Mouse (Mus musculus) mature B cell (primary cell): ENCODE results near the gene Lrrc61.
"Not testable (repeated sequence)": the region's sequence is repeated elsewhere in the genome, so short reads cannot be mapped to it uniquely, and the experiment has no call there.

Experiments
- in situ Hi-C: fragments of 300-500 bp; cut with MboI; formaldehyde crosslinking; loops from 2 replicates; pipeline ENCODE4 v1.14.3; 2019

Lrrc61 gene

DNA sequence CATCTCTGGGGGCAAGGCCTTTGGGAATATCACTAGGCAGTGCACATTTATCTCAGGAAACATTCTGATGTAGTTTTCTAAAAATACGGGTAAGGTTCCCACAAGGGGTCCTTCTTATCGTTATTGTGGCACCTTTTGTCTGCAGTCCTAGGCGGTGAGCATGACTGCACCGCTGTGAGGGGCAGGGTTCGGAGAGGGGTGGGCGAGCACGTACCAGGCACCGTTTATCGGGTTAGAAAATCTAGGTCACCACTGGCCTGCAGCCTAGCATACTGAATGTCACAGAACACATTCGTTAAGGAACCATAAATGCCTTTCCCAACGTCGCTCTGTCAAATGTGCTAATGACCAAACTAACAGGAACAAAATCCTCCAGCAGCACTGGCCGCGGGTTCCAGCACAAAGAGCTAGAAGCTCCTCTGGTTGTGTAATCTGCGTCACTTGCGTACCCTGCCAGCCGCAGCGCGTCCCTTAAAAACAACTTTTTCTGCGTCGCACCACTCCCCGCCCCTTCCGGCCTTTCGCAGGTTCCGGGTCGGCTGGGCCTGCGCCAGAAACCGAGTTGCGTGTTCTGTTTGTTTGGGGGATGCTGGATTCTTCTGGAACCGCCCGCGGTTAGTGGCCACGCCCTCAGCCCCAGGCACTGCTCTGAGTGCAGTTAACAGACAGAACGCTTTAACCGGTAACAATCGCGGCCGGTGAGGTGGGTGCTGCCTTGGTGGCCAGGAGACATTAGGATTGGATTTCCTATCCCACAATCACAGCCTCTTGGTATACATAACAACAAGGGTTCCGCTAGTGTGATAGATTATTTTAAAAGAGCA lies at the start of gene Lrrc61:
TSS of gene Lrrc61 (plus strand) at position 517 of the 824 bp plus-strand sequence.
- in situ Hi-C loops: no loop called here

DNA sequence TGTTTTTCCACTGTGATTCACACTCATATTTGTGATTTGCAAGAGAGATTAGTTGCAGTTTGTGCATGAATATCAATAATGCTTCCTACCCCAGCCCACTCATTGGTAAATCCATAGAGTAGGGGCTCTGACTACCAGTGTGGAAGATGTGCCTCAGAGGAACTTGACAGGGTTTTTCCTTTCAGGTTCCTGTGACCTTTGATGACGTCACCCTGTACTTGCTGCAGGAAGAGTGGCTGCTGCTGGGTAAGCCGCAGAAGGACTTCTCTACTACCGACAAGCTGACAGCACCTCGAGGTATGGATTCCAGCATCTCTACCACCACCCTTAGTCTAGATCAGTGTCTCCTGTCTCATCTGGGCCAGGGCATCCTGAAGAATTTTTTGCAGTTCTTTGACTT lies 46.5 kb upstream of the Lrrc61 start:
- in situ Hi-C loops: no loop called here

DNA sequence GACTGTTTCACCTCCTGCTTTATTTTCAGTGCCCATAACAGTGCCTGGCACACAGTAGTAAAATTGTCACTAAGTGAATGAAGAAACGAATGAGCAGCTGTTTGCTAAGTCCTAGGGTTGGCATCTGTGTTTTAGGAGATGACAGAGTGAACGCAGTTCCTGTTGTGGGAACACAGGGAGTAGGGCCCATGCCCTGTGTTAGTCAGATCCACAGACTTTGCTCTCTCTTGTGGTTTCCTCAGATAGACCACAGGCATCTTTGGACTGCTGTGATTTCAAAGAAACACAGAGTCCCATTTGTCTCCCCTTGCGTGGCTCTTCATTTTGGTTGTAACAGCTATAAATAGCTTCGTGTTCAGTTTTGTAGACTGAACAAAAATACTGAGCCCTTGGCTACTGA lies 44.2 kb upstream of the Lrrc61 start:
- in situ Hi-C loops: no loop called here

DNA sequence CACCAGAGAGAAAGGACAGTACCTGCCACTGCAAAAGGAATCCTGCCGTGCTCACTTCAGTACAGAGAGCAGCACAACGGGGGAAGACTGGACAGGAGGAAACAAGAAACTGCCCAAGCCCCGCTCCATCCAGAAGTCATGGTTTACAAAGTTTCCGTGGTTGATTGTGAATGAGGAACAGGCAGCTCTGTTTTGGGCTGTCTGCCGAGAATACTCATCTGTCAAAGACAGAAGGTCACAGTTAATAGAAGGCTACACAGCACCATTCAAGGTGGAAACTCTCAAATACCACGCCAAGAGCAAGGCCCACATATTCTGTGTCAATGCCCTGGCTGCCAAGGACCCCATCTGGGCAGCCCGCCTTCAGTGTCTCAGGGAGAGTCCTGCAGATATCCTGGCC lies 42.7 kb upstream of the Lrrc61 start:
- in situ Hi-C loops: no loop called here

DNA sequence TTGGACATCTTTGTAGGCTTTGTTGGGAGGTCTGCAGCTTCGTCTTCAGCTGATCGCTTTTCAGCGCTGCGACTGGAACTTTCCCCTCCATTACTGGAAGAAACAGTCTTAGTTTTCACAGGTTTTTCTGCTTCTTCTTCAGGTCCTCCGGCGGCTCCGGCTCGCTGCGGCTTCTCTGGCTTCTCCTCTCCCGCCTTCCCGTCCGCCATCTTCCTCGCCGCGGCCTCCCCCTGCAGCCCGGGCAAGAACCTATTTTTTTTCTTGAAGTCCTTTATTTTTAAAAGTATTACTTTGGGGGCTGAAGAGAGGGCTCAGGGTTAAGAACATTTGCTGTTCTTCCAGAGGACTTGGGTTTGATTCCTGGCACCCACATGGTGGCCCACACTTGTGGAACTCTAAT lies 29.7 kb upstream of the Lrrc61 start:
- in situ Hi-C loops: not testable (repeated sequence)

DNA sequence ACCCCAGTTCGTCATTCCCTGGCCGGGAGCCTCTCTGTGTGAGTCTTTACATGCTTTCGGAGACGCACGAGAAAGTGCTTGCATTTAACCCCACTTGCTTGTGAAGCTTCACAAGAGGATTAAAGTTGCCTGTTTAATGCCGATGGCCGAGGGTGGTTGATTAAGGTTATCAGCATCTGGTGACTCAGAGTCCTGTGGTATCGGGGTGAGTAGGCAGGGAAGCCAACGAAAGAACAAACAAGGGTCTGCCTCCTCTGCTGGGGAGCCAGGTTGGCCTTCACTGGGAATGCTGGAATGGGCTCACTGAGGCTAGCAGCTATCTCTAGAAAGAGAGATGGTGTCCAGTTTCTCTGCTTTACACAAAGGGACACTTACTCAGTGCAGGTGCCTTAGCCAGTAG lies 26.7 kb upstream of the Lrrc61 start:
- in situ Hi-C loops: no loop called here

DNA sequence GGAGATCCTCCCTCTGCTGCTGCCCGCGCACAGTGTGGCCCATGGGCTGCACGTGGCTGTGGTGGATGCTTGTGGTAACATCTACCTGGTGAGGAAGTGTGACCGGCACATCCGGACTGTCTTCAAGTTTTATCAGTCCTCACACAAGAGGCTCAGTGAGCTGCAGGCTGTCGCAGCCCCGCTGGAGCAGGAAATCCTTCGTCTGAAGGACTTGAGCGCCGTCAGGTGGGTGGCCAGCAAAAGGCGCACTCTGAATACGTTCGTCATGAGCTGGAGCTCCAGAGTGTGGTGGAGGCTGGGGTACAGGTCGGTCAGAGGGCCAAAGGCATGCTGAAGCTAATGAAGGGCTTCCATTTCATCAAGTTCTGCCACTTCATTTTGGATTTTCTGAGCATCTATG lies 25.3 kb upstream of the Lrrc61 start:
- in situ Hi-C loops: no loop called here

DNA sequence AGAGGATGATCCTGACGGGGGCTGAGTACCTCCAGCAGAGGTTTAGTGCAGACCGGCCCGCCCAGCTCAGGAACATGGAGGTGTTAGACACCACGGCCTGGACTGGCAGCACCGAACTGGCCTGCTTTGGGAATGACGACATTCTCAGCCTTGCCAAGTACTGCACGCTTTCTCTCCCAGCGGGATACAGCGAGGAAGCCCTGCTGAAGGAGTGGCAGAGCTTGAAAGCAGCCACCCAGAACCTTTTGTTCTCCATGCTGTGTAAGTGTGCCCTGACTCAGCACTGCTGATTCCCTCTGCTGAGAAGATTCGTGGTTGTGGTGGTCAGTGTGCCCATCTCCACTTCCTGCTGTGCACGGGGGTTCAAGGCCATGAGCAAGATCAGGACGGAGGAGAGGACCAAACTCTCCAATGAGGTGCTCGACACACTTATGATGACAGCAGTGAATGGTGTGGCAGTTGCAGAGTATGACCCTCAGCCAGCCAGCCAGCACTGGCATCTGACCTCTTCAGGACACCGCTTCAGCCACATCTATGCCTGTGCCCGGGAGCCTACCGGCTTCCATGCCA lies 24.6 kb upstream of the Lrrc61 start:
- in situ Hi-C loops: no loop called here

DNA sequence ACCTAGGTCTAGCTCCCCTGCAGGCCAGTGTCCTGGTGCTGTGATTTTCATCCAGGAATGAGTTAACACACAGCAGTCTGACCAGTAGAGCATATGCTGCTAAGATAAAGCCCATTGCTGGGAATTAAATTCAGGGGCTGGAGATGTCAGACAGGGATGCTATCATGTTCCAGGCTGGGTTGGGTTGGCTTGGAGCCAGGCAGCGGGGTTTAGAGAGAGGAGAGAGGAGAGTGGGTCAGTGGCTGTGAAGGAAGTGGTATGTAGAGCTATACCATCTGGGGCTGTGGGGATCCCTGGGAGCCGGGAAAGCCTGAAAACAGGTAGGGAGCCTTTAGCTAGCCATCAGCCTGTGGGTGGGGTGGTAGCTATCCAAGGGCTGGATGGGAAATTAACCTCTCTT lies 23.7 kb upstream of the Lrrc61 start:
- in situ Hi-C loops: no loop called here

DNA sequence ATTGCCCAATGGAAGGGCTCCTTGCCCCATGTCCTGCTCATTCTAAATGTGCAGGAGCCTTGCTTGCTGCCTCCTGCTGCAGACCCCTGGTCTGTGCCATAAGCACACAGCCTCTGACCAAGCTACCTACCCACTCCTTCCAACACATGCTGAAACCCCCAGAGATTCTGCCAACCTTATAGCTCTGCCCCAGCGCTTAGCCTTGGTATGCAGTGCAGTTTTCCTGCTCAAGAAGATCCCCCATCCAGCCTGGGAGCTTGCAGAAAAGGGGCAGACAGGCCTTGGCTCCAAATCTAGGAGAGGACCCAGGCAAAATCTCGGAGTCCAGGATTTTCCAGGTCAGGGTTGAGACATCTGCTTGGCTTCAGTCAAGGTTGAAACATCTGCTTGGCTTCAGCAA lies 21.1 kb upstream of the Lrrc61 start:
- in situ Hi-C loops: no loop called here

DNA sequence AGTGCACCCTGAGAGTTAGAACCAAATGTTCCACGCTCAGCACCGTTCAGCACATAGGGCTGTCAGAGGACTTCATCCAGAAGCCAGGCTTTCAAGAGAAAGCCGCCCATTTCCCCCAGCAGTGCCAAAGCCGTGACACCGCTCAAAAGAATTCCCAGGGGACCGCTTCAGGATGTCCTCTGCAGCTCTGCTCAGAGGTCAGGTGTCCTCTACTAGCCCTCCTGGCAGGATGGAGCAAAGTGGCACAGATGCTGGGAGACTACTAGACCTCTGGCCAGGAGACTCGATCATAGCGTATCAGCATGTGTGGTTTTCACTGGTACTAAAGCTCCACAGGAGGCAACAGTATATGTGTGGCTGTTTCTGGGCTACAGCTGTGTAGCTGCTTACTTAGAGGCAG lies 19.7 kb upstream of the Lrrc61 start:
- in situ Hi-C loops: no loop called here

DNA sequence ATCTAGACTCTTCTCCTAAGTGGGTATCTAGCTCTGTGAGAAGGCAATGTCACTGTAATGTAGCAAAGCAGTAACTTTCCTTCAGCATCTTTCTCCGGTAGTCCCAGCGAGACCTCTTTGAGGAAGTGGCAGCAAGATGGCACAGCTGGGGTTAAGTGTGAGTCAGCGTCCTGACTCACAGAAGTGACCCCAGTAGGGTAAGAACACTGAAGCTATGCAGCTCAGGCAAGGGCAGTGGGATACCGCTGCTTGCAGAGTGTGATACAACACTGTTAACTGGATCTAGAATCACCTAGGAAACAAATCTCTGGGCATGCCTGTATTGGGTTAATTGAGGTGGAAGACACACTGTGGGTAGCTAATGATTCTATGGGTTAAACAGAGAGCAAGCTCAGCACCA lies 18.5 kb upstream of the Lrrc61 start:
- in situ Hi-C loops: no loop called here

DNA sequence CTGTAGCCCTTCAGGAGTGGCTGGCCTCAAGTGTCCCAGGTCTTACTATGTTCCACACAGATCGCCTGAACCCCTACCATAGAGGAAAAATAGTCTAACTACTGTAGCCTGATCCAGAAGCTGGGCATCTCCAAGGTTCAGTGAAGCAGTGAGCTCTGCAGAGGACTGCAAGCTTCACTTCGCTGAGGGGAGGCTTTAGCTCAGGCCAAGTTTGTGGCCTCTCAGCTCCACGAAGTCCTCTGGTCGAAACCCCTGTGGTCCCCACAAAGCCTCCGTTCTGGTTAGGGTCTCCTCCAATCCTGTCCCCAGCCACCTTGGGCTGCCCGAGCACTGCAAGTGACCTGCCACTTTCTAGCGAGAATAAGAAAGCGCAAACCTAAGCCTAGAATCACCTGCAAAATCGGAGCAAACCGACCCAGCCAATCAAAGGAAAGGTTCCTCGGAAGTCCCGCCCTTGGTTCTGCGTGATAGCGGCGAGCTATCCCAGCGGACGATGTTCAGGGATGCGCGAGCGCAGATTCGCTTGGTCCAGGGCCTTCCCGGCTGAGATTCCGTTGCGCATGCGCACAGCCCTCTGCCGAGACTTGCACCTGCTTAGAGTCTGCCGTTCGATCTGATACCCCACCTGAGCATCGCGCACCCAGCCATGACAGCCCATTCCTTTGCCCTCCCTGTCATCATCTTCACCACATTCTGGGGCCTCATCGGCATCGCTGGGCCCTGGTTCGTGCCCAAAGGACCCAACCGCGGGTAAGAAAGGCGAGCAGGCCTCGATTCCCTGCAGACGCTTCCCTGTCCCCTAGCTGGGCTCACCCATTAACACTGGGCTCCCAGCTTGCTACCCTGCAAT lies 17.3 kb upstream of the Lrrc61 start, which contains the start of gene Atp6v0e2:
TSS of gene Atp6v0e2 (plus strand) at position 511 of the 850 bp plus-strand sequence.
- in situ Hi-C loops: no loop called here

DNA sequence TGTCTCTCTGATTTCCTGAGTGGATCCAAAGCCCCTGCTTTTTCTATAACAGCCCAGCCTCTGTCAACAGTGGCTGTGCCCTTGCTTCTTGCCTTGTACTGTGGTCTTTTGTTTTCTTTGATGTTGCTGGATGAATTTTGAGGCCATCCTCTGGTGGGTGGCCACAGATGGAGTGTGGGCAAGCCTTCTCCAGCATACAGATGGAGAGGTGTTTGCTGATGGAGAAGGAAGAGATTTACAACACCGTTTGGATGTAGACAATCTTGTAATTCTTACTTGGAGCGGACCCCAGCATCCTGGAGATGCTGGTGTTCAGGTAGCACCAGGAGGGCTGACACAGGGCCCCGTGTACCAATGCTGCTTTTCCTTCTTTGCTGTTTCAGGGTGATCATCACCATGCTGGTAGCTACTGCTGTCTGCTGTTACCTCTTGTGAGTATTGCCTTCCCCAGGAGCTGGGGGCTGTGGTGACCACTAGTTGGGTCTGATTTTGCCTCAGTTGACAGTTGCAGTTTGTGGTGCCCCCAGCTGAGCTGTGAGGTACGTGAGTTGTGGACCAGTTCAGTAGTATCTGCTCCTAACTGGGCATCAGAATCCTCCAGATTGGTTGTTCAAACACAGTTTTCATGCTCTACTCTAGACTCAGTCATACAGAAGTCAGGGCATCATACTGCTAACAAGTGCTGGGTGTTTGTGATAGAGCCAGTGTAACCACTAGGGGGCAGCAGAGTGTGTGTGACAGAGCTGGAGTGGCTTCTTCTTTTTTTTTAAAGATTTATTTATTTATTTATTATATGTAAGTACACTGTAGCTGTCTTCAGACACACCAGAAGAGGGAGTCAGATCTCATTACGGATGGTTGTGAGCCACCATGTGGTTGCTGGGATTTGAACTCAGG lies 15.5 kb upstream of the Lrrc61 start:
- in situ Hi-C loops: no loop called here

DNA sequence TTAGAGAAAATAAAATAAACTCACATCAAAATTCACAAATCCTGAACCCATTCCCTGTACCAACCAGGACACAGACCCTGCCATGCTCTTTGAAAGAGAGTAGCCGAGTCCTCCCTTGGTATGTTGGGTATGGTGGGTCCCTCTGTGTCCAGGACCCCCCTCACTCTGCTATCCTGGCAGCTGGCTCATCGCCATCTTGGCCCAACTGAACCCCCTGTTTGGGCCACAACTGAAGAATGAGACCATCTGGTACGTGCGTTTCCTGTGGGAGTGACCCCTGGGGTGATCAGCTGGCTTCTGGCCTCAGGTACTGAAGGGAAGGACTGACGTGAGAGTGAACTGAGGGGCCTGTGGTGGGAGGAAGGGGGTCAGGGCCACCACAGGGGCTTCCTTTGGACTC lies 14.7 kb upstream of the Lrrc61 start:
- in situ Hi-C loops: no loop called here

DNA sequence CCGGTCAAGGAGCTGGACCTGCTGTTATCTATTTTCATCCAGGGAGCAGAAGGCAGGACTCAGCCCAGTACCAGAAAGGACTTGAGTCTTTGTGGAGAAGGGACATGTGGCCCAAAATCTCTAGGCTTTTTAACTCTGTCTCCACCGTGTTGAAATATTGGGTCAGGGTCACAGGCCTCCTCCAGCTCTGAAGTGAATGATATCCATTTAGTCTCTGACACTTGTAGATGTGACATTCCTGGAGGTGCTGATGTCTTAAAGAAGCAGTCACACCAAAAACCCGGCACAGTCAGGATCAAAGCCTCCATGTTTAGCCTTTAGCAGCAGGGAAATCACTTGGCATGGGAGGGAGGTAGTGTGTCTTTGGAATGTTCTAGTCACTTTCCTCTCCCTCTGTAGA lies 13.9 kb upstream of the Lrrc61 start:
- in situ Hi-C loops: no loop called here

DNA sequence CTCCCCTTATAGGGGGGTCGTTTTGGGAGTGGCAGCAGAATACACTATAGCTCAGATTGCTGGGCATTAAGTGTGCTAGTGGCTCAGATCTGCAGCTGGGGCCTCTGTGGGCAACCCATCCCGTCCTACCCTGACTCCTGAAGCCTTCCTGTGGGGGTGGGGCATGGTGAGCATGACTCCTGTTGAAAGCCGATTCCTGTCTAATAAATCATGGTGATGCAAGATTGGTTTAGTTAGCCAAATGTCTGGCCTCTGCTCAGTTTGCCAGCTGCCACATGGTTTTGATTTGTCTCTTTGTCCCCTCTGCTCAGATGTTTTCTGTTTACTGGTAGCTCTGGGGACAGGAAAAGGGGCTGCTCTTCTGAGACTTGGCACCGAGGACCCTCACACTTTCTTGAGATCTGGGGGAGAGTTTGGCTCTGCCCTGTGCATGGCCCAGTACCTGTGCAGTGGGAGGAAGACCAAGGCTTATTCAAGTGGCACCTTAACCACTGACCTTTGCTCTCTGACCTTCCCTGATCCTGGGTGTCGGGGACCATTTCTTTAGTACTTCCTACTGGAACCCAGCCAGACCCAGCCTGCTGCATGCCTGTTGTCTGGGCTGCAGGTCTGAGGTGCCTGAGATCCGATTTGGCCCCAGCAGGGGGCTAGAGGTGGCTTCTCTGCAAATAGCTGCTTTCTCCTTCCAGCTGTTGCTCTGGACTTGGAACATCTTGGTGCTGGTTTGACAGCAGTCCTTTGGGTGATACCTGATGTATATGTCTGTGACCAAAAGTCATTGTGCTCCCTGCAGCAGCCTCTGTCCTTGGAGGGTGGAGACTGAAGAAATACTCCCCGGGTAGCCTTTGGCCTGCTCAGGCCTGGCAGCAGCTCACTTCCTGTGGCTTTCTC lies 12.8 kb upstream of the Lrrc61 start:
- in situ Hi-C loops: no loop called here

DNA sequence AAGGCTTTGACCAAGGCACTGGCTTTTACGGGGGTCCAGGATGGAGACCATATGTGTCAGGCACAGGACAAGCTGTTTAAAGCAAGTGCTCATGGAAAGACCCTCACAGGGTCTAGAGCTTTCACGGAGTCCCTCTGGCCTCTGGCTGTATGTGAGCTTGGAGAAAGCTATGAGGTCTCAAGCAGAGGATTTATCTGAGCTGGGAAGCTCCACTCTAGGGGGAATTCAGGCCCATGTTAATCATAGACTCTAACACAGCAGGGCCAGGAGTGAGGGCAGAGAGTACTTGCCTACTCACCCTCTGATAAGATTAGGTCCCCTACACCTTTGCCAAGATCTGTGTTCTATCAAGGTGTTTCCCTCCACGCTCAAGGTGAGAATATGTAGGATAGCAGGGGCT lies 12.0 kb upstream of the Lrrc61 start:
- in situ Hi-C loops: no loop called here

DNA sequence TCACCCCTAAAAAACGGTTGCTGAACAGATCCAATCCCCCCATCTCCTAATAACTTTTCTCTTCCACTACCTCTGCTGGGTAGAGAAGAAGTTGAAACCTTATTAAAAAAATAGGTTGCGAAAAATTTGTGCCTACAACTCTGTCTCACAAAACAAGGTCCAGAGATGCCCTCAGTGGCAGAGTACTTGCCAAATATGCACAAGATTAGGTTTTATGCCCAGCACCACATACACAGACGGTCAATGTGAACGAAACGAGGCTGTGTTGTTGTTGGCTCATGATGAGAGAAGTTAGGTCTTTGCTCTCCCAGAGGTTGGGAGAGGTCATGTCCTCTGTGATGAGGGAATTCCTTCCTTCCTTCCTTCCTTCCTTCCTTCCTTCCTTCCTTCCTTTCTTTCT lies 9.3 kb upstream of the Lrrc61 start:
- in situ Hi-C loops: no loop called here

DNA sequence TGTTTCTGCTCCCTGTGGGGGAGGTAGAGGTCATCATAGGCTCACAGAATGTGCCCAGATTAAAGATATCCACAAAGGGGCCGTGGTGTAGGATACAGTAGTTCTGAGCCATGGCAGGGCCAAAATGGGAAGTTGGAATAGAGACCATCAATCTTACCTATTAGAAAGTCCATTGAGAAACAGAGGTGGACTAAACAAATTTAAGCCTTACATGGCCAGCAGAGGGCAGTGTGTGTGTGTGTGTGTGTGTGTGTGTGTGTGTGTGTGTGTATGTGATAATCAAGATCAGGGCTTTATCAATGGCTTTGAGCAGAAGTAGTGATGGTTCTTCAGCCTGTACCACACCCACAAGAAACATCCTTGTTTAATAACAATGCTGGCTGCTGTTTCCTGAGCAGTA lies 8.3 kb upstream of the Lrrc61 start:
- in situ Hi-C loops: no loop called here

DNA sequence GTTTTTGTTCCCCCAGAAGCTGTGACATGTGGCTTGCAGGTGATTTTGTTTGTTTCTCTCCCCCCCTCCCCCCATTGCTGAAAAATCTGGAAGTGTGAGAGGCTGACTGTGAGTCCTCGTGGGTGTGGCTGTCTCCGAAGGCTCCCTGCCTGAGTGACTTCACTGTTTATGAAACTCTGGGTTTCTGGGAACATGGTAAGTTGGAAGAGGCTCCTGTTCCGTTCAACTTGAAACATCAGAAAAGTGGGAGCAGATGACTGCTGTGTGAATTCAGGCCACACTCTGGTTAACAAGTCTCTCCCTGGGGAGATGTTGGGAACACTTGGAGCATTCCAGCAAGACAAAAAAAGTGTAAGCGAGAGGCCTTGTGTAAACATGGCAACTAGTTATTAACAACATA lies 7.7 kb upstream of the Lrrc61 start:
- in situ Hi-C loops: no loop called here
